Mouse (Mus musculus): ENCODE results near the gene Gm15155. TPM values are rescaled to one million over a fixed set of nuclear protein-coding genes. Genes with fewer than 3 reads are reported as not detected.

The Gm15155 gene
- not detected in 2 replicates for polyA plus RNA-seq (2016; fragmentation: Nextera tagmentation; extraction: Ambion mirVana)

DNA sequence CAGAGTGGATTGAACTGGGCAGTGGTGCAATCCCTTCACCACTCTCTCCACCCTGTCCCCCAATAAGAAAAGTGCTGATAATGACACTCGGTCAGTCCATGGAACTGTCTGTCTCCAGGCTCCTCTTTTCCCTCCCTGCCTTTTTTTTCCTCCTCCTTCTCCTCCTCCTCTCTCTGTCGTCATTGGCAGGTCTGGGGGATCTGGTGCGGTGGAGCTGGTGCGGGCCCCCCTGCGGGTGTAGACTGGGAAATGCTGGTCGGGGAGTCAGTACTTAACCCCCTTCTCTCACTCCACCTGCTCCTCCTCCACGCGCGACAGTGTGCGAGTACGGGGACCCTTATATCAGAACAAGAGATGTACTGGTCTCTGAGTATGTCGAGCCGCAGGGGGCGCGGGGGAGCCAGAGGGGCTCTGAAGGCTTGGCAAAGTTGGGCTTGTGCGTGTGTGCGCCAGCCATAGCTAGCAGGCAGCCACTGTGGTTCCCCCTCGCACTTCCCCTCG lies at the start of gene Gm15155:
TSS of gene Gm15155 (plus strand) at position 401 of the 501 bp plus-strand sequence.
- peaks cover 42% of the 10 kb centered on the region for H3K27me3 ChIP-seq
- H3K4me1 ChIP-seq = no peaks in the 10 kb centered on the region
- peak; percentile 62 for ATAC-seq (ENCODE audit: low FRiP score)
- H3K4me2 ChIP-seq (replicated peaks) = peak within 1 kb of the TSS; percentile 85
- H3K9ac ChIP-seq = peak within 1 kb of the TSS; percentile 54; the same call in 1 of the 2 replicates
- H3K36me3 ChIP-seq = no peaks in the 10 kb centered on the region
- WGBS = 24% methylated on average over 19 of the region's 19 CpGs
- peak within 1 kb of the TSS; percentile 51 for H3K4me3 ChIP-seq
- no peaks in the 10 kb centered on the region for H3K9me3 ChIP-seq (replicated peaks)
- peak within 1 kb of the TSS; percentile 48; the same call in 1 of the 2 replicates for H3K27ac ChIP-seq

DNA sequence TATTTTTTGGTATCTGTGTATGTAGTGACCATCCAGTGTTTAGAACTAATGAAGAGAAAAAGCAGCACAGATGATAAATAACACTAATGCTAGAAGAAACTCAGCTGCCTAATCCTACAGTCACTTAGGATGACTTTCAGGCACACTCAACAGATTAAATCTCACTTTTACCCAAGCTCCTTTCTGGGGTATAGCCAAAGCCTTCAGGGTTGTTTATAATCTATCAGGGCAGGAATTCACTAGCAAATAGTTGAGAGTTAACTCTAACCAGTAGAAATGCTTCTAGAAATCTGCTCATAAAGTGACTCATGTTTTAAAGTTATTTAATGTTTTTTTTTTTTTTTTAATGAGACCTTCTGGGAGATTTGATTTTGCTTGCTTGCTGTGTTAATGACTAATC lies 44.8 kb upstream of the Gm15155 start:
- H3K4me3 ChIP-seq = no peak overlapping the region
- no peaks in the 10 kb centered on the region for H3K36me3 ChIP-seq
- H3K4me1 ChIP-seq = no peaks in the 10 kb centered on the region
- no peak overlapping the region for H3K27ac ChIP-seq
- no peak overlapping the region for H3K4me2 ChIP-seq (replicated peaks)
- H3K27me3 ChIP-seq = no peaks in the 10 kb centered on the region
- H3K9ac ChIP-seq = no peak overlapping the region
- H3K9me3 ChIP-seq (replicated peaks) = no peaks in the 10 kb centered on the region
- ATAC-seq (ENCODE audit: low FRiP score) = no peak

DNA sequence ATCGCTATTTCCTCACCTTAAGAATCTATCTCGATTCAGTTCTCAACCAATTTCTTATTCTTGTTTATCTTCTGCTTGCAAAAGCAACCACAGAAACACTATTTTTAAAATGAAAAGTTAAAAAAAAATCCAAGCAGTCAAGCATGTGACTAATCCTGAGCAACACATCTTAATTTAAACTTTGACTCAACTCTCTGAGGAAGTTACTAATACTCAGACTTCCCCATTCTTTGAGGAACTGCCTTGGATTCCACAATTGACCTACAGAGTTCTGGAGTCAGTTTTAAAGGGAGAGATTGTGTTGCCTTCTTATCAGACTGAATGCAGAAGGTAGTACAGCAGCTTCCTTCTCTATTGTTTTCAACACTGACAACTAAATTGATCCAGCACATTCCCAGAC lies 40.0 kb upstream of the Gm15155 start:
- WGBS = 94% methylated on average over 2 of the region's 2 CpGs
- no peak for ATAC-seq (ENCODE audit: low FRiP score)
- H3K9me3 ChIP-seq (replicated peaks) = no peaks in the 10 kb centered on the region

DNA sequence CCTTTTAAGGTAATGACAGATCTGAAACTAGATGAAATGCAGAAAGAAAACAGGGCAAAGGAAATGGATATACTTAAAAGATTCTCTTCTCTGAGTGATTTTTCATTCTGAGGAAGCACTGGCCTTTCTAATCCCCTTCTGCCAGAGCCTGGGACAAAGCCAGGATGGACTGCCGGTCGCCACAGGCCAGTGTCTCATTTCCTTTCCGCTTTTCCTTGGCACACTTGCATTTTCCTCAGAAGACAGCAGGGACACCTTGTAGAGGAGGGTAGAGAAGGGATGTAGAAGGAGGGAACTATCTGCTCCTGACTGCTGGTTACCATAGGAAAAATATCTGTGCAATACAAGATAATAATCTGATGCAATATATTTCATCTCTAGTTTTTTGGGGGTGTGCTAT lies 33.1 kb upstream of the Gm15155 start:
- no peak overlapping the region for H3K4me3 ChIP-seq
- H3K27me3 ChIP-seq = no peaks in the 10 kb centered on the region
- H3K4me1 ChIP-seq = no peaks in the 10 kb centered on the region
- H3K4me2 ChIP-seq (replicated peaks) = no peak overlapping the region
- H3K9me3 ChIP-seq (replicated peaks) = no peaks in the 10 kb centered on the region
- no peak for ATAC-seq (ENCODE audit: low FRiP score)
- H3K36me3 ChIP-seq = no peaks in the 10 kb centered on the region
- no peak overlapping the region for H3K9ac ChIP-seq
- WGBS = 83% methylated on average over 3 of the region's 3 CpGs
- no peak overlapping the region for H3K27ac ChIP-seq

More for the DNA sequence above, 40.0 kb upstream of the Gm15155 start:
- Histone ChIP-seq H3K27me3 (no peaks in the 10 kb centered on the region), H3K36me3 (no peaks in the 10 kb centered on the region), H3K4me1 (no peaks in the 10 kb centered on the region), H3K9ac (no peak overlapping the region), H3K4me3 (no peak overlapping the region), H3K4me2 (replicated peaks) (no peak overlapping the region), H3K27ac (no peak overlapping the region)

DNA sequence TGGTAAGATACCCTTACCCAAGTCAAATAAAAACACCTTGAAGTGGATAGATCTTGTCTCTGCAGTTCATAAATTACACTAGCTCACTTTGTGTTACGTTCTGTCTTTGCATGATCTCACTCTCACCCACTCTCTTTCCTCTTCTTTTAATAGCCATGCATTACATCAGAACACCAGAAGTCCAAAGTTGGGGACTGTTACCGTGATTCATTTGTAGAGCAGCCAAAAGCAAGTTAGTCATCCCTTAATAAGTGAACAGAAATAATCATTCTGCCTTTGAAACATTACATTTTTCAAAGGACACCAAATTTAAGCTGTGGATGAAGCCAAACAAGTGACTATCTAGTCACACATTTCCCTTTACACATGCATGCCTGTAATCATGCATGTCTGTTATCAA lies 32.1 kb upstream of the Gm15155 start:
- no peaks in the 10 kb centered on the region for H3K4me1 ChIP-seq
- no peak overlapping the region for H3K4me2 ChIP-seq (replicated peaks)
- H3K9me3 ChIP-seq (replicated peaks) = no peaks in the 10 kb centered on the region
- H3K9ac ChIP-seq = no peak overlapping the region
- no peak for ATAC-seq (ENCODE audit: low FRiP score)
- no peak overlapping the region for H3K27ac ChIP-seq
- H3K4me3 ChIP-seq = no peak overlapping the region
- H3K36me3 ChIP-seq = no peaks in the 10 kb centered on the region
- H3K27me3 ChIP-seq = no peaks in the 10 kb centered on the region
- 82% methylated on average over 2 of the region's 2 CpGs for WGBS

DNA sequence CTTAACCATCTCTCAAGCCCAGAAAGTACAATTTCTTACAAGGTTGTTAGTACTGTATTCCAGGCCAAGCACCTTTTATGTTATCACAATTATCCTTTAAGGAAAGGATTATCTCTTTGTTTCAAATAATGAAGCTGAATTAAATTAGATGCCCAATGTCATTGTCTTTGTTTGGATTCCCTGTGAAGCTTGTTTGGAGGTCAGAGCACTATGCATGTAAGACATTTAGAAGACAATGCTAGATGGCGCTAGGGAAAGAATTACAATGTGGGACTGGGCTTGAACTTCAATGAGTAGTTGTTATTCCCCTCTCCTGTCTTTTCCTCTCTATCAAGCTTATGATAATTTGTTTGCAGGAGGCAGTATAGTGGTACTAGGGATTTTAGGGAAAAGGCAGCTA lies 29.9 kb upstream of the Gm15155 start:
- Histone ChIP-seq H3K4me2 (replicated peaks) (no peak overlapping the region), H3K9me3 (replicated peaks) (no peaks in the 10 kb centered on the region), H3K4me1 (no peaks in the 10 kb centered on the region), H3K36me3 (no peaks in the 10 kb centered on the region), H3K27me3 (no peaks in the 10 kb centered on the region), H3K4me3 (no peak overlapping the region), H3K27ac (no peak overlapping the region), H3K9ac (no peak overlapping the region)
- WGBS = 33% methylated on average over 1 of the region's 1 CpGs
- no peak for ATAC-seq (ENCODE audit: low FRiP score)

DNA sequence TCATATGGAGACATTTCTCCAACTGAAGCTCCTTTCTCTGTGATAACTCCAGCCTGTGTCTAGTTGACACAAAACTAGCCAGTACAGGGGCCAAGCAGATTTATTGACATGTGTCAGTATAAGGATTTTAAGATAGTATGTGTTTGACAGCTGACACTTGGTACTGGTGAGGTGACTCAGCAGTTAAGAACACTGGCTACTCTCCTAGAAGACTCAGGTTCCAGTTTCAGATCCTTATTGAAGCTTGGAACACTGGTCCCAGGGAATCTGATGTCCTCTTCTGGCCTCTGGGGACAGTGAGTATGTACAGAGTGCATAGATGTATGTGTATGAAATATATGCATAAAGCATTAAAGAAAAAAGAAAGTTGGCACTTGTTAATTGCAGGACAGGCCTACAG lies 28.2 kb upstream of the Gm15155 start:
- H3K9me3 ChIP-seq (replicated peaks) = no peaks in the 10 kb centered on the region
- no peaks in the 10 kb centered on the region for H3K27me3 ChIP-seq
- no peak overlapping the region for H3K4me2 ChIP-seq (replicated peaks)
- no peaks in the 10 kb centered on the region for H3K4me1 ChIP-seq
- H3K27ac ChIP-seq = no peak overlapping the region
- no peak overlapping the region for H3K9ac ChIP-seq
- no peaks in the 10 kb centered on the region for H3K36me3 ChIP-seq
- no peak overlapping the region for H3K4me3 ChIP-seq
- ATAC-seq (ENCODE audit: low FRiP score) = no peak

DNA sequence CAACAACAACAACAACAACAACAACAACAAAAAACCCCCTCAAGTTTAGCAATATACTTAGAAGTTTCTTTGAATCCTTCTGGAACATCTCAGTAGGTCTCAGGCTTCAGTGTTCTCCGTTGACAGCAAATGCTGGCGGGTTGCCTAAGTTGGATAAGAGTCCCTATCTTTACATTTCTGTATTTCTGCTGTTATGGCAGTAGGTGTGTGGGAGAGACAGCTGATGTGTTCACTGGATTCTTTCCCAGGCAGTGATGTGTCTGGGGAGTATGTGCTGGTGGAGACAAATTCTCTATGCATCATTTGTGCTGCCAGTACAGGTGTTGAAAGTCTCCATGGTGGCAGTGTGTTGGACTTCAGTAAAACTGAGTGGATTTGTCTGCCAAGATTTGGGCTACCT lies 23.3 kb upstream of the Gm15155 start:
- Histone ChIP-seq H3K4me1 (no peaks in the 10 kb centered on the region), H3K27ac (no peak overlapping the region), H3K27me3 (no peaks in the 10 kb centered on the region), H3K9me3 (replicated peaks) (no peaks in the 10 kb centered on the region), H3K4me2 (replicated peaks) (no peak overlapping the region), H3K4me3 (no peak overlapping the region), H3K9ac (no peak overlapping the region), H3K36me3 (no peaks in the 10 kb centered on the region)
- ATAC-seq (ENCODE audit: low FRiP score) = no peak
- 96% methylated on average over 2 of the region's 2 CpGs for WGBS

DNA sequence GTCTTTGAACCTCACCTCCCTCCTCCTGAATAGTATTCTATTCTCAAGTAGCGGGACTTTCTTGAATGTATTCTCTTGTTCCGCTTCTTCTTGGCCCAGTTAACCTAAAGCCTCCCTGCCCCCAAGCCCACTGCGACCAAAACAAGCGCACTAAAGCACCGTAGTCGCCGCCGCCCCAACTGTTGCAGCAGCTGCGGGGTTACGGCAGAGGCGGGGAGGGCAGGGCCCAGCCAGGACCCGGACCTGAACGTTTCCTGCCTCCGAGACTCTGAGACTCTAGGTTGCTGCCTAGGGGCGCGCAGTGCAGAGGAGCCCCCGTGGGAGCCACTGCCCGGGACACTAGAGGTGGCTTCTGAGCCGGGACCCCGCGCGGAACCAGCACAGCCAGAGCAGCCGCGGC lies 2.0 kb upstream of the Gm15155 start:
- peak; percentile 24; the same call in 1 of the 2 replicates for ATAC-seq (ENCODE audit: low FRiP score)
- WGBS = 19% methylated on average over 24 of the region's 24 CpGs
- peak overlapping the region; percentile 85 for H3K4me2 ChIP-seq (replicated peaks)
- H3K27ac ChIP-seq = no peak overlapping the region
- H3K4me3 ChIP-seq = peak overlapping the region; percentile 51
- H3K9ac ChIP-seq = peak overlapping the region; percentile 54; the same call in 1 of the 2 replicates
- peaks cover 42% of the 10 kb centered on the region for H3K27me3 ChIP-seq
- no peaks in the 10 kb centered on the region for H3K4me1 ChIP-seq
- H3K9me3 ChIP-seq (replicated peaks) = no peaks in the 10 kb centered on the region
- no peaks in the 10 kb centered on the region for H3K36me3 ChIP-seq

DNA sequence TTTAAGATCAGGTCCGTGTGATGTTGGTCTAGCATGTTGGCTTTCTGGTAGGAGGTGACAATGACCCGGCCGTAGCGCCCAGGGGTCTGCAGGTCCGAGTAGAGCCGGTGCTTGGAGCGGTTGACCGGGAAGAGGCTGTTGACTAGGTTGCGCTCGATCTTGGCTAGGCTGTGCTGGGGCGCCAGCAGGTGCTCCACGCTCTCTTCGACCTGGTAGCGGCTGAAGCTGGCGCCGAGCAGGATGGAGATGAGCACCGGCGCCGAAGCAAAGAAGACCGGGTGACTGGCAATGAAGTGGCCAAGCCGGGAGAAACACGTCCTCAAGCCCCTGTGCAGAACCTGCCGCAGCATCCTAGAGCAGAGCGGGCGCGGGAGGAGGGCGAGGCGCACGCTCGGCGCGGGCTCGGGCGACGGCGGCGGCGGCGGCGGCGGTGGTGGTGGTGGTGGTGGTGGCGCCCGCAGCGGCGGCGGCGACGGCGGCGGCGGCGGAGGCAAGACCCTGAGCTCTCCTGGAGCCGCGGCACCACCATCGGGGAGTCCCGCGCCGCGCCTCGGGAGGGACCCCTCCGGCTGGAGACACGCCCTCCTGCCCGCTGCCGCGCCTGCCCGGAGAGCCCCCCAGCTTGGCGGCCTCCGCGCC lies 1.5 kb upstream of the Gm15155 start:
- whole genome bisulfite sequencing = 13% methylated on average over 22 of the region's 69 CpGs
- Histone ChIP-seq H3K9ac (peak overlapping the region; percentile 54), H3K27ac (peak overlapping the region; percentile 48), H3K36me3 (no peaks in the 10 kb centered on the region), H3K27me3 (peaks cover 42% of the 10 kb centered on the region), H3K4me2 (replicated peaks) (peak overlapping the region; percentile 85), H3K9me3 (replicated peaks) (no peaks in the 10 kb centered on the region), H3K4me3 (peak overlapping the region; percentile 51), H3K4me1 (no peaks in the 10 kb centered on the region)
- peak; percentile 62 for ATAC-seq (ENCODE audit: low FRiP score)

DNA sequence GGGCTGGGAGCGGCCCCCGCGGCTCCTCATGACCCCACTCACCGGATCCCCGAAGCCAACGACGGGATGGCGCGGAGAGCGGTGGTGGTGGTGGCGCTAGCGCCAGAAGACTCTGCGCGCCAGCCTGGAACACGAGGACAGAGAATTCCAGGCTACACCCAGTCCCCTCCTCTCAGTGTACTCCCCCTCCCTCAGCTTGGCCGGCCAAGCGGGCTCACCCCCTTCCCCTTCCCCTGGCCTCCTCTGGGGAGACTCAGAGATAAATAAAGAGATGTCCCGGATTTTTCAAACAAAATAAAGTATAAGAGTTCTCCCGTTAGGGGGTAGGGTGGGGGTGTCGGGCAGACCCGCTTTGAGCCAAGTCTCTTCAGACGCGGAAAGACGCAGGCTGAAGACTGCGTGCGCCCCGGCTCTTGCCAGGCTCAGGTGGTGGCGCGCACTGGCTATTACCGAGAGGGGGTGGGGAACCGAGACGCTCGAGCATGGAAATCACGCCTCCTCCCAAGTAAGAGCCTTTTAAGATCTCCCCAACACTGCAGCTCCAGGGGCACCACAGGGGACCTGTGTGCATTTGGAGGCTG lies 750 bp upstream of the Gm15155 start, which contains the start of gene Ptchd1:
TSS of gene Ptchd1 (minus strand) at position 114 of the 581 bp plus-strand sequence.
- peak within 1 kb of the TSS; percentile 48 for H3K27ac ChIP-seq
- peak within 1 kb of the TSS; percentile 54 for H3K9ac ChIP-seq
- H3K4me3 ChIP-seq = peak within 1 kb of the TSS; percentile 51
- H3K9me3 ChIP-seq (replicated peaks) = no peaks in the 10 kb centered on the region
- H3K4me1 ChIP-seq = no peaks in the 10 kb centered on the region
- H3K36me3 ChIP-seq = no peaks in the 10 kb centered on the region
- ATAC-seq (ENCODE audit: low FRiP score) = peak; percentile 81
- H3K4me2 ChIP-seq (replicated peaks) = peak within 1 kb of the TSS; percentile 85
- 20% methylated on average over 30 of the region's 34 CpGs for WGBS
- peaks cover 42% of the 10 kb centered on the region for H3K27me3 ChIP-seq

DNA sequence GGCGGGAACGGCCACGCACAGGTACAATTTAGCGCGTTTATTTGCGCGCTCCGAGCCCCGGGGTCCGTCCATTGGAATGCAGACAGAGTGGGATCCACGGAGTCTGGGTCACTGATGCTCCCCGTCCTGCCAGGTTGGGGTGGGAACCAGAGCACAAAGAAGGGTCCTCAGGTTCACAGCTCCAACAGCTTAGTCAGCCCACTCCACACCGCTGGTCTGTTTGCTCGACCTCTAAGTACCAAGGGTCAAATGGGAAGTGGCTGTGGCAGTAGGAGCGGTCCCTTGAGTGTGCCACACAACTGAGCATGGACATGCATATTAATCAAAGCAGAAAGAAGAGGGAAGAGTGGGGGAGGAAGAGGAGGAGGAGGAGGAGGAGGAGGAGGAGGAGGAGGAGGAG lies 354 bp downstream of the Gm15155 start:
- H3K36me3 ChIP-seq = no peaks in the 10 kb centered on the region
- H3K9me3 ChIP-seq (replicated peaks) = no peaks in the 10 kb centered on the region
- WGBS = 14% methylated on average over 15 of the region's 15 CpGs
- H3K27ac ChIP-seq = no peak overlapping the region
- no peaks in the 10 kb centered on the region for H3K4me1 ChIP-seq
- no peak overlapping the region for H3K9ac ChIP-seq
- ATAC-seq (ENCODE audit: low FRiP score) = peak; percentile 17; the same call in 1 of the 2 replicates
- H3K4me2 ChIP-seq (replicated peaks) = peak overlapping the region; percentile 85
- H3K4me3 ChIP-seq = peak overlapping the region; percentile 51
- peaks cover 42% of the 10 kb centered on the region for H3K27me3 ChIP-seq

Data from hindbrain, embryonic 12.5 days (tissue).